Comparison of ENCODE assay signal across 10 mouse cellular contexts in genomic region chr12:3809520-3810180, GRCm38 (mm10). TPM values are rescaled to one million over a fixed set of nuclear protein-coding genes. Genes with fewer than 3 reads are reported as not detected.
DNase-seq lines count a peak whose midpoint lies in the region; ATAC-seq and TF ChIP-seq lines count a peak whose summit lies in the region.
"Had no signal": no experiment of that assay in that cellular context is flagged by ENCODE, and none has a peak within 500 bp of the region (broad histone marks: within the 10 kb centered on the region; RNA-seq: fewer than 3 reads in every experiment).

No protein-coding gene starts in this region.

- no peak for TF ChIP-seq POLR2A in olfactory bulb, adult 2 months (IDR thresholded peaks at IDR 0.05; ENCODE audit: insufficient read depth, low read depth, low read length)

- 67% methylated on average over 7 of the region's 7 CpGs for WGBS in hindbrain, postnatal 0 days
- WGBS in hindbrain, embryonic 16.5 days, result 78% methylated on average over 7 of the region's 7 CpGs
- 45% methylated on average over 7 of the region's 7 CpGs for WGBS in olfactory bulb, adult 2 months

- DNase-seq in adrenal gland, postnatal 14 days, result peak; percentile 18
- DNase-seq in adrenal gland, postnatal 36 days, result no peak
- DNase-seq in hindbrain, postnatal 0 days (ENCODE audit: low spot score), result no peak
- no peak for DNase-seq in urinary bladder, postnatal 4 days (ENCODE audit: low spot score in 2 of 2)
- DNase-seq: layer of hippocampus, postnatal 36 days; right cerebral cortex, postnatal 25 days had no signal

- no peaks in the 10 kb centered on the region for H3K36me3 ChIP-seq in hindbrain, postnatal 0 days (ENCODE audit: insufficient read depth, low read length)
- H3K36me3 ChIP-seq in hindbrain, embryonic 16.5 days (ENCODE audit: control insufficient read depth, insufficient read depth, low read length), result no peaks in the 10 kb centered on the region
- peaks cover 29% of the 10 kb centered on the region for H3K36me3 ChIP-seq in megakaryocyte, embryonic 14.5 days (replicated peaks; ENCODE audit: low read length)

- H3K9me3 ChIP-seq in hindbrain, postnatal 0 days (ENCODE audit: low read length), result no peaks in the 10 kb centered on the region
- no peaks in the 10 kb centered on the region for H3K9me3 ChIP-seq in hindbrain, embryonic 16.5 days (ENCODE audit: control insufficient read depth, low read length)
- no peaks in the 10 kb centered on the region for H3K9me3 ChIP-seq in megakaryocyte, embryonic 14.5 days

- H3K4me1 ChIP-seq in hindbrain, postnatal 0 days (ENCODE audit: insufficient read depth, low read length), result peaks cover 36% of the 10 kb centered on the region
- peaks cover 46% of the 10 kb centered on the region for H3K4me1 ChIP-seq in hindbrain, embryonic 16.5 days (ENCODE audit: control insufficient read depth, insufficient read depth, low read depth, low read length)
- H3K4me1 ChIP-seq in megakaryocyte, embryonic 14.5 days, result peaks cover 74% of the 10 kb centered on the region
- H3K4me1 ChIP-seq in olfactory bulb, adult 2 months (ENCODE audit: control insufficient read depth, insufficient read depth, low read length), result peaks cover 51% of the 10 kb centered on the region

- no peak for TF ChIP-seq CTCF in hindbrain, postnatal 0 days (IDR thresholded peaks at IDR 0.05; ENCODE audit: low read depth)
- no peak for TF ChIP-seq CTCF in olfactory bulb, adult 2 months (IDR thresholded peaks at IDR 0.05; ENCODE audit: insufficient read depth, low read depth, low read length)

- peak overlapping the region; percentile 80; the same call in 1 of the 2 replicates for H3K4me2 ChIP-seq in hindbrain, postnatal 0 days (ENCODE audit: low read depth, low read length)
- no peak overlapping the region; the same call in 1 of the 2 replicates for H3K4me2 ChIP-seq in hindbrain, embryonic 16.5 days (ENCODE audit: low read length)

- ATAC-seq in hindbrain, postnatal 0 days, result no peak
- no peak for ATAC-seq in hindbrain, embryonic 16.5 days
- no peak for ATAC-seq in megakaryocyte, adult 5-6 weeks (ENCODE audit: poor library complexity, severe bottlenecking)

- H3K9ac ChIP-seq in hindbrain, postnatal 0 days (replicated peaks; ENCODE audit: low read length), result no peak overlapping the region
- no peak overlapping the region for H3K9ac ChIP-seq in hindbrain, embryonic 16.5 days (ENCODE audit: low read depth, low read length)

- 0 out of 2 replicates have a peak overlapping the region, but pooled peaks have one; percentile 46 for H3K27ac ChIP-seq in hindbrain, postnatal 0 days
- no peak overlapping the region for H3K27ac ChIP-seq in hindbrain, embryonic 16.5 days (ENCODE audit: low read depth, low read length)
- peak overlapping the region; percentile 26; the same call in 1 of the 2 replicates for H3K27ac ChIP-seq in olfactory bulb, adult 2 months (ENCODE audit: insufficient read depth, low read depth, low read length)

- no peak overlapping the region for H3K4me3 ChIP-seq in hindbrain, postnatal 0 days (ENCODE audit: low read length)
- no peak overlapping the region for H3K4me3 ChIP-seq in hindbrain, embryonic 16.5 days (ENCODE audit: low read length)
- peak overlapping the region; percentile 38 for H3K4me3 ChIP-seq in megakaryocyte, embryonic 14.5 days (replicated peaks)
- no peak overlapping the region for H3K4me3 ChIP-seq in olfactory bulb, adult 2 months (ENCODE audit: insufficient read depth, low read depth, low read length)

- no peaks in the 10 kb centered on the region for H3K27me3 ChIP-seq in hindbrain, postnatal 0 days (ENCODE audit: insufficient read depth, low read length)
- H3K27me3 ChIP-seq in hindbrain, embryonic 16.5 days (replicated peaks; ENCODE audit: control insufficient read depth, insufficient read depth, low read length), result no peaks in the 10 kb centered on the region
- H3K27me3 ChIP-seq in megakaryocyte, embryonic 14.5 days (replicated peaks), result peaks cover 10% of the 10 kb centered on the region

RNA-seq across cellular contexts. Expression of gene Dnmt3a, which starts 3.8 kb away (rescaled TPM):
- 95.6 and 106 TPM in 2 replicates for total RNA-seq in adrenal gland, postnatal 14 days (2021)
- 10 to 100 TPM; 51.6 to 52.4 TPM for total RNA-seq in adrenal gland, postnatal 36 days (2021)
- 81.8 and 90.3 TPM in 2 replicates for total RNA-seq in hindbrain, postnatal 0 days (2014; rRNA removed)
- 133 and 134 TPM in 2 replicates for polyA plus RNA-seq in hindbrain, postnatal 0 days (2015; fragmentation: Nextera tagmentation; extraction: Ambion mirVana)
- 94.1 and 104 TPM in 2 replicates for polyA plus RNA-seq in hindbrain, embryonic 16.5 days (2015; fragmentation: Nextera tagmentation; extraction: Ambion mirVana)
- polyA plus RNA-seq in megakaryocyte, embryonic 14.5 days (2012; ENCODE audit: insufficient read depth, low replicate concordance), result 27.5 and 30.1 TPM in 2 replicates
- total RNA-seq in megakaryocyte, adult 5-6 weeks (2015), result 3.5 and 5.5 TPM in 2 replicates
- 5.3 and 13.8 TPM in 2 replicates for total RNA-seq in megakaryocyte, adult 5-6 weeks (2017)
- not detected in 2 replicates for polyA plus RNA-seq in olfactory bulb, adult 2 months (2012; ENCODE audit: insufficient read depth, insufficient read length, low replicate concordance, missing spikeins)
